Mouse (Mus musculus): Measurements from ENCODE around the gene Ino80. TPM values are rescaled to one million over a fixed set of nuclear protein-coding genes. Genes with fewer than 3 reads are reported as not detected.

Ino80 gene
- polyA plus RNA-seq, 1 experiment from 2014 or later: 6.7 TPM

DNA sequence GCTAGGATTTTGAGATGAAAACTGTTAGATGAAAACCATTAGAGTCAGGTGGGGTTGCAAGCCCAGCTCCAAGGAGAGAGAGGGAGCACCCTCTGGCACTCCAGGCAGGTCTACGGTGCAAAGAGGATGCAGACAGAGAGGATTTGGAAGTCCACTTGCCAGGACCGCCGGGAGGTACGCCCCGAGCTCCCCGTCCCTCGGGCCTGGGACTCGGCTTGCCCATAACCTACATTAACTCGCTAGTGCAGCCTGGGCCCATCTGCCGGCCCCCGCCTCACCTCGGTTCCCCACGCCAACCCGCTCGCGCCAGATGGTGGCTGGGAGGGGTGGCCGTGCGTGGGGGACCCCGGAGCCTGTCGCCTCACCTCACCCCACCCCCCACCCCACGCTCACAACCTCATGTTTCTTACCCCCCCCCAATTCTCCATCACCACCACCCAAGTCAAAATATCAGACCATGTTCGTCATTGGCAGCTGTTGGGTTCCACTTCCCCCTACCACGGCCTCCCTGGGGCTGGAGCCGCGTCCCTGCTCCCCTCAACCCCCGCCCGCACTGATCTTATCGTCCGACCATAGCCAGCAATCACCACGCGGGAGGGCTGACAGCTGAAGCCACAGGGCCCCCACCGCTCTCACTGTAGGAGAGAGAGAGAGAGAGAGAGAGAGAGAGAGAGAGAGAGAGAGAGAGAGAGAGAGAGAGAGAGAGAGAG, 153.5 kb downstream of the Ino80 start:
- Histone ChIP-seq H3K9ac (0 out of 2 replicates have a peak overlapping the region, but pooled peaks have one; percentile 24), H3K4me1 (ENCODE audit: insufficient read depth) (peaks cover 23% of the 10 kb centered on the region), H3K36me3 (ENCODE audit: insufficient read depth) (no peaks in the 10 kb centered on the region), H3K4me2 (peak overlapping the region; percentile 92), H3K9me3 (ENCODE audit: low read depth, low read length) (no peaks in the 10 kb centered on the region), H3K4me3 (ENCODE audit: low read depth, low read length) (peak overlapping the region; percentile 57), H3K27ac (ENCODE audit: low read depth) (no peak overlapping the region), H3K27me3 (ENCODE audit: insufficient read depth, low read length) (peaks cover 85% of the 10 kb centered on the region)
- 6% methylated on average over 32 of the region's 32 CpGs for WGBS
- no peak for TF ChIP-seq CTCF (IDR thresholded peaks at IDR 0.05; ENCODE audit: low read depth)
- DNase-seq (no peak), ATAC-seq (ENCODE audit: insufficient read depth) (no peak)

Other genes with a start within 250 kb of the Ino80 start
- 0.41 and 0.42 TPM in 2 replicates for gene Ppp1r14d, start 247.8 kb downstream of the Ino80 start, polyA plus RNA-seq (2014; fragmentation: Nextera tagmentation; extraction: Ambion mirVana)
- 25.4 and 25.5 TPM in 2 replicates for gene Spint1, start 240.3 kb downstream of the Ino80 start, polyA plus RNA-seq (2014; fragmentation: Nextera tagmentation; extraction: Ambion mirVana)
- gene Rhov, start 206.4 kb downstream of the Ino80 start, polyA plus RNA-seq (2014; fragmentation: Nextera tagmentation; extraction: Ambion mirVana): 0.11 and 0.24 TPM in 2 replicates
- gene Vps18, start 188.9 kb downstream of the Ino80 start, polyA plus RNA-seq (2014; fragmentation: Nextera tagmentation; extraction: Ambion mirVana): 15.9 and 17.5 TPM in 2 replicates
- 8.1 and 10.0 TPM in 2 replicates for gene Dll4, start 151.9 kb downstream of the Ino80 start, polyA plus RNA-seq (2014; fragmentation: Nextera tagmentation; extraction: Ambion mirVana)
- gene Chac1, start 126.5 kb downstream of the Ino80 start, polyA plus RNA-seq (2014; fragmentation: Nextera tagmentation; extraction: Ambion mirVana): 0.64 and 0.70 TPM in 2 replicates
- gene Exd1, start 69.9 kb upstream of the Ino80 start, polyA plus RNA-seq (2014; fragmentation: Nextera tagmentation; extraction: Ambion mirVana): 0.17 and 0.51 TPM in 2 replicates
- gene Chp1, start 70.0 kb upstream of the Ino80 start, polyA plus RNA-seq (2014; fragmentation: Nextera tagmentation; extraction: Ambion mirVana): 57.3 and 58.9 TPM in 2 replicates
- 83.9 and 84.5 TPM in 2 replicates for gene Nusap1, start 140.6 kb upstream of the Ino80 start, polyA plus RNA-seq (2014; fragmentation: Nextera tagmentation; extraction: Ambion mirVana)
- gene Oip5, start 140.8 kb upstream of the Ino80 start, polyA plus RNA-seq (2014; fragmentation: Nextera tagmentation; extraction: Ambion mirVana): 25.3 and 27.8 TPM in 2 replicates
- 36.7 and 37.4 TPM in 2 replicates for gene Ndufaf1, start 185.1 kb upstream of the Ino80 start, polyA plus RNA-seq (2014; fragmentation: Nextera tagmentation; extraction: Ambion mirVana)
- 26.2 and 28.0 TPM in 2 replicates for gene Rtf1, start 197.4 kb upstream of the Ino80 start, polyA plus RNA-seq (2014; fragmentation: Nextera tagmentation; extraction: Ambion mirVana)